Mouse (Mus musculus): ENCODE measurements around the gene Col4a1.
A peak's percentile ranks its signal among the peaks of the same experiment; 100 is the strongest.

The Col4a1 gene

GRCm38 (mm10) chr8:11327722-11328417 is 15.2 kb upstream of the Col4a1 start:
- no peak for DNase-seq

GRCm38 (mm10) chr8:11327298-11327697 is 14.7 kb upstream of the Col4a1 start:
- DNase-seq = no peak

DNA sequence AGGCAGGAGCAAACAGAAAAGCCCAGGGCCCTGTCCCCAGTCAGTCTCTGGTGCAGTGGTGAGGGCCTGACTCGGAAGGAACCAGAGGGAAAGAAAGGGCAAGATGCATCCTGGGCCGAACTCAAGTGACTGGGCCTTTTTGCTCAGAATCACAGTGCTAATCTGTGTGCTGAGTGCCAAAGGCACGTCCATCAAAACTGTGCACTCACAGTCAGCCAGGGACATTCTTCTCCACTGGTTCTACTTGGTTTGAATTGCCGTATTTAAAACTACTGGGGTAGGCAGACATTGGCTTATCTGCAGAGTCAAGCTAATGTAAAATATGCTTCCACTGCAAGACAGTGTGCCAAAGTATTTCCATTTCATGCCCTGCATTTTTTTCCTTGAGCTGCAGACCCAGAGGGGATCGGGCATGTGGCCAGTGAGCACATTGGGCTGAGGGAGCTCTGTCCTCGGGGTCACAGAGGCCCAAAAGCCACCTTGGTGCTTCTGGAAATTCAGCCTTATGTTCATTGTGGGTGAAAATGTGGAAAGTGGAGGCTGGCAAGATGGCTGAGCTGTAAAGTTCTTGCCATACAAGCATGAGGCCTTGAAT is 12.3 kb upstream of the Col4a1 start:
- peak; percentile 70 to 77 for DNase-seq

GRCm38 (mm10) chr8:11323681-11324080 is 11.1 kb upstream of the Col4a1 start:
- no peak for DNase-seq

GRCm38 (mm10) chr8:11322724-11323585 is 10.3 kb upstream of the Col4a1 start:
- peak; percentile 57 to 74 for DNase-seq

- no peak for DNase-seq
Measured at GRCm38 (mm10) chr8:11321841-11322240, 9.2 kb upstream of the Col4a1 start.

DNA sequence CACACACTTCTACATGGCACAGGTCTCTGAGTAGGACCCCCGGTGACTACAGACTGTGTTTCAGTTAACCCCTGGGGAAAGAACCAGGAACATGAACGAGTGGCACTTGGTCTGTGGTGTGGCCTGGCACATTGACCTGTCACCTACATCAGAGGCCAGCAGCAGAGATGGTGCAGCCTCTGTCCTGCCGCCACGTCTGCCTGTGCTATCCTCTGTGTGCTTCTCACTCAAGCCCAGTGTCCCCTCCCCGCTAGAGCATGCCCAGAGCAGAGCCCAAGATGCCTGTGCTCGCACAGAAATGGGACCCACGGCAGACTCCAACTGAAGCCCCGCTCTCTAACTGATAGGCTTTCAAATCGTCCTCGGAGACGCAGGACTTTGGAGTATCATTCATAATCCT is 6.8 kb upstream of the Col4a1 start:
- no peak for DNase-seq

GRCm38 (mm10) chr8:11316118-11316517 is 3.5 kb upstream of the Col4a1 start:
- DNase-seq = no peak

GRCm38 (mm10) chr8:11315179-11315943 is 2.7 kb upstream of the Col4a1 start:
- DNase-seq = no peak

DNA sequence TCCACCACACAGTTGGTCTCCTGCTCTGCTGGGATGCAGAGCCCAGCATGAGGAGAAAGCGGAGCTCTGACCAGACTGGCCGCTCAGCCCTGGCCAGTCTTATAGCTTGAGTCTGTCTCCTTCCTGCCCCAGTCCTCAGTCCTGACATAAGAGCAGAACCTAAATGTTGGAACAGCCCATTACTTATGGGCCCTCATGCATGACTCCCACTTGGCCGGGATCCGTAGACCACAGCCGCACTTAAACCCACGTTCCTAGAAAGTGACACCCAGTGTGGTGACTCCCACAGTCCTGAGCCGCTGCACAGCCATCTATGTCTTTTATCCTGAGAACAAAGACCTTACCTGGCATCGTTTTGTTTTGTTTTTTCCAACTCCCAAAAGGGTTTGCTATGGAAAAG is 2.0 kb upstream of the Col4a1 start:
- no peak for DNase-seq

- peak; percentile 77 to 78 for DNase-seq
Measured at GRCm38 (mm10) chr8:11313176-11314111, 818 bp upstream of the Col4a1 start.

DNA sequence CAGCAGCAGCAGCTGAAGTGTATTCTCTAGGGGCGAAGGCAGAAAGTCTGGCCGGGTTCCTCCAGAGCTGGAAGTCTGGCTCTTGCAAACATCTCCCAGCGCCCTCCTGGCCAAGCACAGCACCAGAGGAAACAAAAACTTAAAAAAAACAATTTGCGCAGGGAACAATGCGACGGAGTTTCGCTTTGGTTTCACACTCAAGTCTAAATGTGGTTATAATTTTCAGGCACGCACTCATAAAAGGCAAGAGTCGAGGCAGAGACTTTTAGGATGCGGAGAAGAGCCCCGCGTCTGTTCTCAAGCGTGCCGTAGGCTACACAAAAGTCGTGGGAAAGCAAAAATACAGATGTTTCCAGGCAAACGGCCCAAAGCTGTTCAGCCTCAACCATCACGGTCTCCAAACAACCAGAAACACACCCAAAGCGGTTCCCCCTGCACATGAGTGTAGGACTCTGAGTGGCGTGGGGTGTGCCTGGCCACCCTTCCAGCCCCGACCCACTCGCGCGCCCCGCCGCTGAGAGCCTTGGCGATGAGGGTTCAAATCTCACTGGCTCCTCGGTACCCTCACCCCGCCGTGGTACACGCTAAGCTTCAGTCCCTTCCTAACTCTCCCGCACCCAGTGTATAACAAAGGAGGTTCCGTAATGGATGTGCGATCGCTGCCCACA is 811 bp downstream of the Col4a1 start:
- peak; percentile 73 for DNase-seq

DNA sequence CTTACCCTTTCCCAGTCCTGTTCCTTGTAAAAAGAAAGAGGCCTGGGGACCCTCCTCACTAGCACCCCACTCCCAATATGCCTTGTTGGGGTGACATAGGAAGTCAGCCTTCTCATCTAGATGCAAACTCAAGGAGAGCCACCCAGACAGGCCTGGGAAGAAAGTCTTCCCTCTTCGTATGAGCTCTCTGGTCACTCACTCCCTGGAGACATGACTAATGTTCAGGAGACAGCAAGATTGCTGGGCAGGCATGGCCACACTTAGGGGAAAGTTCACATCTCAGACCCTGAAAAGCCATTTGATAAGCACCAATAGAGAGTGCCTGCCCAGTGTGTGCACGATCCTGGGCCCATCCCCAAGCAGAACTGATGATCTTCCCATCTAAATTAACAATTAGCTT is 2.6 kb downstream of the Col4a1 start:
- DNase-seq = no peak

GRCm38 (mm10) chr8:11309226-11309625 is 3.4 kb downstream of the Col4a1 start:
- no peak for DNase-seq

- DNase-seq = peak; percentile 70 to 74
Measured at GRCm38 (mm10) chr8:11308570-11308998, 4.0 kb downstream of the Col4a1 start.

DNA sequence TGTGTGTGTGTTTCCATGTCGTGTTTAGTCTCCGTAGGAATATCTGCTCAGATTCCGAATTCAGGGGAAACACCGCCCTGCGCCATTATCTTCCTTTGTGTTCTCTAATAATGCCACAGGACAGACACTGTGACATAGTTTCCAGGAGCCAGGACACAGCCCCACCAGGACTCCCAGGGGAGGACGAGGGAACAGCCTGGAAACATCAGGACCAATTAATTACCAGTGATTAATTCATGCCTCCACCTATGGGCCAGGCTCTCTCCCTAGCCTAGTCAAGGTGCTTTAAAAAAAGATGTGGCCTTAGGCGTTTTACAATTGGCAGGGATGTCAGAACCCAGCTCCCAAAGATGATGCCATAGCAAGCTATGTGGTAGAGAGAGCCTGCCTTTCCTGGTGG is 5.2 kb downstream of the Col4a1 start:
- peak in 1 of 2 experiments; percentile 47 for DNase-seq

- DNase-seq = no peak
Measured at GRCm38 (mm10) chr8:11305539-11305938, 7.1 kb downstream of the Col4a1 start.

DNA sequence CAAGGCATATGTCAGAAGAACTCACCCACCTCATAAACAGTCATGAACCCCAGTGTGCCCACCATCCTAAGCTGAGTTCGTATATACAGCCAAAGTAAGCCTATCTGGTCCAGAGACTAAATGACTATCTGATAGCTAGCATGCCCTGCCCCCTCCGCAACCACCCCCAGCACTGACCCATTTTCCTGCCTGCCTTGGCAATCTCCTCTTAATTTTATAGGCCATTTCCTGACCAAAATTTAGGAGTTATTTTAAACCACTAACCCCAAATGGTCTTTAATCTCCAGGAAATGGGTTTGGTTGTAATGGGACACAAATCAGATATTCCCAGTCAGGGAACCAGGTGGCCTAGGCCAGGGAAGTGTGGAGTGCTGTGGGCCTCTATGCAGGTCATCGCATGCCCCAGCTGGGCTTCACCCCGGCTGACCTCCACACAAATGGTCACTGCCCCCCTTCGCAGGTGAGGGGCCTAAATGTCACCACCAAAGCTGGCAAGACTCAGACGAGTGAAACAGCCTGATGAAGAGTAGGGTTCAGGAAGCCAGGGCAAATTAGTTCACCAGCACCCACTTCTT is 8.5 kb downstream of the Col4a1 start:
- DNase-seq = peak; percentile 63 to 64

DNA sequence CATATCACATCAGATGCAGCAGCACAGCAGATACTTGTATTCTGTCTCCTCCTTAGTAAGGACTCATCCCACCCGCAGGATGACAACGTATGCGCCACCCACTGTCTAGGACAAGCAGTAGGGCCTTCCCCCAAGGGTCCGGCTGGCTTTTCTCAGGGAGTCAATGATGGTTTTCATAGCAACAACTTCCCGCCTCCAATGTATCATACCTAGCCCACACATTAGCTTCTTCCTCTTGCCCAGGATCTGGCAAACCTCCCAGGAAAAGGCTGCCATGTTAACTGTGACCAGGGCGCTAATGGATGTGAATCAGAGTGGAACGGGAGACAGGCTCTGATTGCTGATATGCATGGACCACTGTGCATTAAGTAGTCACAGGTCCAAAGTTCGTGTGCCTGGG is 12.2 kb downstream of the Col4a1 start:
- peak in 1 of 2 experiments; percentile 54 for DNase-seq

DNA sequence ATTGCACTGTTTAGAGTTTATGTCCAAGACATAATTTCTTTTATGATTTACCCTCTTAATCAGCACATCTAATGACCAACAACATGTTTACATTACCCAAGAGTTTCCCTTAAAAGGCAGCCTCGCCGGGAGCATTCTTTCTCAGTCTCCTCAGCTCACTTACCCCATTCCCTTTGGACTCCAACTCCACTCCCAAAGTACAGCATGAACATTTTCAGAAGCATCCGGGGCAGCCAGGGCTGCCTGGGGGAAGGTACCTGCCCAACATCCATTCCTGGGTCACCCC is 13.4 kb downstream of the Col4a1 start:
- no peak for DNase-seq
